Mouse (Mus musculus) neural tube, embryonic 11.5 days (tissue): Measurements from ENCODE around the gene Hsd11b2. TPM values are rescaled to one million over a fixed set of nuclear protein-coding genes. Genes with fewer than 3 reads are reported as not detected.

Experiments
- ATAC-seq: fragments of 200-750 bp; cut with Nextera tagmentation; 2 replicates; pipeline ENCODE4 v1.8.0; 2017; ENCODE audit warnings: moderate number of reproducible peaks, mild to moderate bottlenecking, moderate TSS enrichment, moderate library complexity; ENCODE audit not compliant: insufficient read depth, low FRiP score, low TSS enrichment
- DNase-seq: peaks from one replicate; pipeline ENCODE4 v3.0.0-alpha.2; 2015; ENCODE audit warnings: low spot score
- H3K27ac ChIP-seq: fragments of 300-500 bp; sonication (generic); 2 replicates; pipeline ENCODE4 v1.5.1; 2014; ENCODE audit warnings: low read depth, mild to moderate bottlenecking, low read length
- H3K27me3 ChIP-seq: fragments of 300-500 bp; sonication (generic); 2 replicates; pipeline ENCODE4 v1.6.1; 2014; ENCODE audit warnings: mild to moderate bottlenecking, low read length, mixed read lengths; ENCODE audit not compliant: control insufficient read depth, insufficient read depth
- H3K36me3 ChIP-seq: fragments of 300-500 bp; sonication (generic); 2 replicates; pipeline ENCODE4 v1.6.1; 2014; ENCODE audit warnings: mild to moderate bottlenecking, low read length, moderate library complexity, mixed read lengths; ENCODE audit not compliant: control insufficient read depth, insufficient read depth
- H3K4me1 ChIP-seq: fragments of 300-500 bp; sonication (generic); 2 replicates; pipeline ENCODE4 v1.6.1; 2014; ENCODE audit warnings: low read length, mixed read lengths; ENCODE audit not compliant: control insufficient read depth, insufficient read depth
- H3K4me2 ChIP-seq: fragments of 300-500 bp; sonication (generic); 2 replicates; pipeline ENCODE4 v1.6.1; 2014; ENCODE audit warnings: low read depth, mild to moderate bottlenecking, moderate library complexity
- H3K4me3 ChIP-seq: fragments of 300-500 bp; sonication (generic); 2 replicates; pipeline ENCODE4 v1.5.1; 2014; ENCODE audit warnings: low read depth, low read length
- H3K9ac ChIP-seq: fragments of 300-500 bp; sonication (generic); 2 replicates; pipeline ENCODE4 v1.6.1; 2014; ENCODE audit warnings: mild to moderate bottlenecking, low read length
- H3K9me3 ChIP-seq: fragments of 300-500 bp; sonication (generic); 2 replicates; pipeline ENCODE4 v1.6.1; 2016; ENCODE audit warnings: low read length; ENCODE audit not compliant: control insufficient read depth
- WGBS: fragments of 180-500 bp; shearing (Covaris S2); extraction: QIAGEN DNeasy Blood & Tissue Kit; methylation state at CpG from one replicate; pipeline ENCODE4 v1.1.7; 2014; 5-methylcytosine and 5-hydroxymethylcytosine counted together
- polyA plus RNA-seq: library from polyadenylated mRNA; unstranded; fragments of >200 nt; fragmentation: Nextera tagmentation; extraction: Ambion mirVana; gene quantifications from 2 replicates; pipeline ENCODE4 v1.2.1, GENCODE M21; 2014

Gene Hsd11b2
- polyA plus RNA-seq, 1 experiment from 2014 or later: 22.5 TPM

DNA sequence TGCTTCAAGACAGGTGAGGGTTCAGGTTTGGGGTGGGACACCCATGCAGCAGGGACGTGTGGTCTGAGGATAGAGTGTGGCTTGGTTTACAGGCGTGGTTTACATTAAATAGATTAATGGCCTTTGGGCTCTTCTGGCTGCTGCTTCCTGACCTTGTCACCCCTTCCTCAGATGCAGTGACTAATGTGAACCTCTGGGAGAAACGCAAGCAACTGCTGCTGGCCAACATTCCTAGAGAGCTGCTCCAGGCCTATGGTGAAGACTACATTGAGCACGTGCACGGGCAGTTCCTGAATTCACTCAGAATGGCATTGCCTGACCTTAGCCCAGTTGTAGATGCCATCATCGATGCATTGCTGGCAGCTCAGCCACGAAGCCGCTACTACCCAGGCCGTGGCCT is 4.3 kb downstream of the Hsd11b2 start:
- Histone ChIP-seq H3K9me3 (no peaks in the 10 kb centered on the region), H3K4me1 (peaks cover 32% of the 10 kb centered on the region), H3K9ac (no peak overlapping the region), H3K4me3 (no peak overlapping the region), H3K27ac (0 out of 2 replicates have a peak overlapping the region, but pooled peaks have one; percentile 14), H3K27me3 (no peaks in the 10 kb centered on the region), H3K4me2 (no peak overlapping the region), H3K36me3 (peaks cover 4% of the 10 kb centered on the region; the same call in 1 of the 2 replicates)
- WGBS: 66% methylated on average over 9 of the region's 9 CpGs
- DNase-seq (no peak), ATAC-seq (no peak)

DNA sequence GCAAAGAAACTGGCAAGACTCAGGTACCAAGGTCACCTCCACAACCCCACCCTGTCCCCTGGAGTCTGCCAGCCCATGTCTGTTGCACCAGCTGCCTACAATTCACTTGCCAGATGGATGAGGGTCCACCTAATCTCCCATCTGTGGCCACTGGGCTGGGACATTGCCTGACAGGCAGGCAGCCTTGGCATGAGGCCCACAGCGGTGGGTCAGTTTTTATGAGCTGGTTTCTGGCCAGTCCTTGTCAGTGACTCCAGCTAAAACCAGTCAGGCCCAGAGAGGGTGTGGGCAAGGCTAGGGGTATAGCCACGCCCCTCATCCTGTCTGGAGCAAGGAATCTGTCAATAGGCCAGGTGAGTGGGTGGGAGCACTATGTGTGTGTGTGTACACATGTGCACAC is 8.6 kb downstream of the Hsd11b2 start:
- ATAC-seq: no peak
- H3K36me3 ChIP-seq: peaks cover 4% of the 10 kb centered on the region; the same call in 1 of the 2 replicates
- no peaks in the 10 kb centered on the region for H3K9me3 ChIP-seq

DNA sequence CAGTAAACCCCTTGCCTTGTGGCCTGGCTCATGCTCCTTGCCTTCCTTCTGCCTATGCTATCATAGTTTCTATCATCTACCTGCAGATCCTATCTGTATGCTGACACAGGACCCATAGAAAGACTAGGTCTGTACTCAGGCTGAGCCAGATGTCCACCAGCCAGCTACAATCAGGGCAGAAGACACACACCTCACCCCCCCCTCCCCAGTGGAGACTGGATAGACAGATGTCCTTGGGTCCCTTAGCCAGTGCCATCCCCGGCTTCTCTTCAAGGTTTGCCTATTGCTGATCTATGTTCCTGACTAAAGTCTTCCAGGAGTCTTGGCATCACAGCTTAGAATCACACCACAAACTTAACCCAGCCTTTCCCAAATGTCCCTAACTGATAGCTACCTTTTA is 9.7 kb downstream of the Hsd11b2 start:
- H3K4me3 ChIP-seq: no peak overlapping the region
- H3K4me1 ChIP-seq: no peaks in the 10 kb centered on the region
- DNase-seq (no peak), ATAC-seq (no peak)
- no peaks in the 10 kb centered on the region for H3K9me3 ChIP-seq
- H3K27me3 ChIP-seq: no peaks in the 10 kb centered on the region
- H3K36me3 ChIP-seq: no peaks in the 10 kb centered on the region
- H3K27ac ChIP-seq: no peak overlapping the region
- 86% methylated on average over 1 of the region's 1 CpGs for WGBS
- H3K4me2 ChIP-seq: no peak overlapping the region
- H3K9ac ChIP-seq: no peak overlapping the region

More for the DNA sequence above, 8.6 kb downstream of the Hsd11b2 start:
- Histone ChIP-seq H3K27me3 (no peaks in the 10 kb centered on the region), H3K9ac (no peak overlapping the region), H3K4me3 (no peak overlapping the region), H3K4me2 (no peak overlapping the region), H3K27ac (no peak overlapping the region), H3K4me1 (no peaks in the 10 kb centered on the region)
- no peak for DNase-seq
- WGBS: 94% methylated on average over 2 of the region's 2 CpGs

DNA sequence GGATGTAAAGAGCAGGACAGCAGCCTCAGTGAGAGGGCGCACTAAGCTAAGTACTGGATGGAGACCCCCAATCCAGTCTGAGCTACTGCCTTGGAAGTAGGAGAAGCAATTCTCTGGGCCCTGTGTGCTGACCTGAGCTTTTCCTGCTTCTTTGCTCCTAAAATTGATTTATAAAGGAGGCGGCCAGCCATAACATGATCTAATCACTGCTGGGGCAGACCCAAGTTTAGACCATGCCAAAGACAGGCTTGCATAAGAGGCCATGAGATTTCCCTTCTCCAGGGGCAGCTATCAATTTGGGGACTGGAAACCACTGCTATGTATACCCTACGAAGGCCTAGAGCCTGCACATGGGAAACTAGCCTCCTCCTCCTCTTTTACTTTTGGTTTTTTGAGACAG is 10.7 kb downstream of the Hsd11b2 start:
- no peaks in the 10 kb centered on the region for H3K9me3 ChIP-seq
- no peak for ATAC-seq
- WGBS: 95% methylated on average over 3 of the region's 3 CpGs
- no peak overlapping the region for H3K9ac ChIP-seq
- no peaks in the 10 kb centered on the region for H3K36me3 ChIP-seq
- peaks cover 5% of the 10 kb centered on the region; the same call in 1 of the 2 replicates for H3K4me1 ChIP-seq
- no peaks in the 10 kb centered on the region for H3K27me3 ChIP-seq
- H3K27ac ChIP-seq: no peak overlapping the region
- no peak overlapping the region for H3K4me3 ChIP-seq
- DNase-seq: no peak
- no peak overlapping the region for H3K4me2 ChIP-seq

DNA sequence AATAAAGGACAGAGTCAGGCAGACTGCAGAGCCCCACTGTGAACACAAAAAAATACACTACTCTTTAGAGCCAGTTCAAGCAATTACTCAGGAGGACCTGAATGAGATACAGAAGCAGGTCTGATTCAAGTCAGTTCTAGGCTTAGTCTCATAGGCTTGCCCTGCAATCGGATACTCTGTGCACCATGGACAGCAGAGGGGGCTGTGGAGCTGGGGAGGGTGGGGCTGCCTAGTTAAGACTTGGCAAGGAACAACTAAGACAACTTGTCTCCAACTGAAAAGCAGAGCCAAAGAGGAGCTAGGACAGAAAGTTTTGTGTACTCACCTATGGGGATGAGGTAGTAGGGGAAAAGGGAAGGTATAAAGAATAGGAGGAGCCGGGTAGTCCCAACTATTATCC is 13.2 kb downstream of the Hsd11b2 start:
- H3K36me3 ChIP-seq: no peaks in the 10 kb centered on the region
- H3K4me2 ChIP-seq: no peak overlapping the region
- no peaks in the 10 kb centered on the region for H3K9me3 ChIP-seq
- peaks cover 5% of the 10 kb centered on the region; the same call in 1 of the 2 replicates for H3K4me1 ChIP-seq
- ATAC-seq: no peak
- 56% methylated on average over 2 of the region's 2 CpGs for WGBS
- H3K4me3 ChIP-seq: no peak overlapping the region
- H3K9ac ChIP-seq: no peak overlapping the region
- DNase-seq: peak; percentile 33
- H3K27me3 ChIP-seq: no peaks in the 10 kb centered on the region
- H3K27ac ChIP-seq: no peak overlapping the region

DNA sequence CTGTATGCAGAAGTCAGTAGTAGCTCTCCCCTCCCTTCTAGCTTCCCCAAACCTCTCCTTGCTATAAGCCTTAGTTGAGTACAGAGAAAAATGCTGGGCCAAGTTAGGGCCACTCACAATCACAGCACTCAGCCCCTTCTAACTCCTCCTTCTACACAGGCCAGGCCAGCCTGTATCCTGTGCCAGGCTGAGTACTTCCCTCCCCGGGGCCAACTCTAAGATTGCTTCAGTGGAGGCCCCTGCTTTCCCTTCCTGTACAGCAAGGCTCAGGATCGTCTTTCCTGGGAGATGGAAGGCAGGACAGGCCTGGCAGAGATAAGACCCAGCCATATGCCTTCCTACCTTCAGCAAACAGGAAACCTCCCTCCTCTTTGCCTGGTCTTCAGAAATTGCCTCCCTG is 14.9 kb downstream of the Hsd11b2 start:
- H3K4me1 ChIP-seq: peaks cover 5% of the 10 kb centered on the region; the same call in 1 of the 2 replicates
- WGBS: 30% methylated on average over 2 of the region's 2 CpGs
- no peaks in the 10 kb centered on the region for H3K36me3 ChIP-seq
- no peak overlapping the region for H3K4me2 ChIP-seq
- no peaks in the 10 kb centered on the region for H3K9me3 ChIP-seq
- no peaks in the 10 kb centered on the region for H3K27me3 ChIP-seq
- no peak overlapping the region for H3K27ac ChIP-seq
- no peak overlapping the region for H3K4me3 ChIP-seq
- DNase-seq: no peak
- no peak for ATAC-seq
- no peak overlapping the region for H3K9ac ChIP-seq

DNA sequence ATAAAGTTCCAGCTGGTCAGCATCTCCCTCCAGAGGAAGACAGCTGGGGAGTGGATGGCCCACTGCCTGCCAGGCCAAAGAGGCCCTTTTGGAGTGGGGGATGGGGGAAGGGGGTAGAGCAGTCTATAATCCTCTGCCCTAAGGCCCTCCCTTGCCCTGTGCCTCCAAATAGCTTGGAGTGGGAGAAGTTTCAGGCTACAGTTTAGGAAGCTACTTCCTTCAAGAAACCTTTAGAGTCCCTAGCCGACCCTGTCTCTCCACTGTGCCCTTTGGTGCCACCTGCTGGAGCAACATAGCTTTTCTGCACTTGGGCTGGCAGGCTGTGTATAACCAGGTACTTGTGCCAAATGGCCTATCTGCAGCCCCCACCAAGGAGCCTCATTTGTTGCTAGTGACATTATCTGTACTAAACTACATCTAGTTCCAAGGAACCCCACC is 15.4 kb downstream of the Hsd11b2 start:
- peaks cover 5% of the 10 kb centered on the region; the same call in 1 of the 2 replicates for H3K4me1 ChIP-seq
- no peak for ATAC-seq
- H3K9me3 ChIP-seq: no peaks in the 10 kb centered on the region
- no peaks in the 10 kb centered on the region for H3K27me3 ChIP-seq
- no peaks in the 10 kb centered on the region for H3K36me3 ChIP-seq
- no peak overlapping the region for H3K9ac ChIP-seq
- peak; percentile 84 for DNase-seq
- 0% methylated on average over 1 of the region's 1 CpGs for WGBS
- H3K4me3 ChIP-seq: no peak overlapping the region
- H3K4me2 ChIP-seq: no peak overlapping the region
- H3K27ac ChIP-seq: no peak overlapping the region

DNA sequence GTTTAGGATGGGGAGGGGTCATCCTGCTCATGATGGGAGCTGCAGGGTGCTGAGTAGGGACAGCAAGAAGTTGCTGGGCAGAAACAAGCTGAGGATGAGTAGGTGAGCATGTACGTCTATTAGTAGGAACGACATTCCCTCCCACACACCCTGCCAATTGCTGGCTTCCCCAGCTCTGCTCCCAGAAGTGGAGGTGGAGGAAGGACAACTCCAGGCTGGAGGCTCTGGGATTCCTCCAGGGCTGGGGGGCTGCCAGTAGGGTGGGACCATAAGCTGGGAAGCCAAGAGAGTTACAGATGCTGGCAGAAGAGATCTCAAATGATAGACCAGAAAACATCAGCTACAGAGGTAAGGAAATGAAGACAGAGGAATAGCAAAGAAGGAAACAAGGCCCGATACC is 18.0 kb downstream of the Hsd11b2 start:
- H3K4me2 ChIP-seq: no peak overlapping the region
- ATAC-seq (no peak), DNase-seq (no peak)
- H3K36me3 ChIP-seq: peaks cover 2% of the 10 kb centered on the region; the same call in 1 of the 2 replicates
- H3K27me3 ChIP-seq: no peaks in the 10 kb centered on the region
- peaks cover 5% of the 10 kb centered on the region; the same call in 1 of the 2 replicates for H3K4me1 ChIP-seq
- no peak overlapping the region for H3K27ac ChIP-seq
- 94% methylated on average over 3 of the region's 3 CpGs for WGBS
- H3K9ac ChIP-seq: no peak overlapping the region
- H3K4me3 ChIP-seq: no peak overlapping the region
- no peaks in the 10 kb centered on the region for H3K9me3 ChIP-seq

DNA sequence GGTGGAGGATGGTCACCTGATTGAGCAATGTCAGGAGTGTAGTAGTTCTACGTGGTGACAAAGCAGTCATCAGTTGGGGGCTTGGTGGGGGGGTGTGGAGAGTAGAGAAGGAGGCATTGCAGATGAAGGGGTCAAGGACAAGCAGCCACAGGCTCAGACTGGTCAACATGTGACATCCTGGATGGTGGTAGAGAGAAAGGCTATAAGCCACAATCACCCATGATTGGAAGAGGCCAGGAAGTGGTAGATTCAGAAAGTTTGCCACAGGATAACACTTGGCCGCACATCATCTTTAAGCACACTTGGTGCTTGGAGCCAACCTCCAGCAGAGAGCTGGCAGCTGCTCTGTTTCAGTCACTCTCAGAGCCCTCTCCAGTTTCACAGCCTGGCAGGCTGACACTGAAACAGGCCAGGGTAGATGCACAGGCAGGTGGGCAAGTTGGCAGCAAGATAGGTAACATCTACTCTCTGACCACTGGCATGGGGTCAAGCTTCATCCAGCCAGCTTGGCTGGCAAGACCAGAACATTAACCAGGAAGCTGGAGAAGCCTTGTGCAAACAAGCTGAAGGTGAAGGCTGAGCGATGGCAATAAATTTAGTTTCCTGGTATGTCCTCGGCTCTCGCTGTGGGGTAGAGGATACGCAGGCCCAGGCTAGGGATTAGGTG is 18.6 kb downstream of the Hsd11b2 start:
- no peak overlapping the region for H3K9ac ChIP-seq
- 94% methylated on average over 6 of the region's 6 CpGs for WGBS
- peaks cover 5% of the 10 kb centered on the region; the same call in 1 of the 2 replicates for H3K4me1 ChIP-seq
- ATAC-seq (no peak), DNase-seq (no peak)
- no peak overlapping the region for H3K4me3 ChIP-seq
- no peak overlapping the region for H3K27ac ChIP-seq
- no peaks in the 10 kb centered on the region for H3K27me3 ChIP-seq
- no peaks in the 10 kb centered on the region for H3K9me3 ChIP-seq
- peaks cover 4% of the 10 kb centered on the region; the same call in 1 of the 2 replicates for H3K36me3 ChIP-seq
- no peak overlapping the region for H3K4me2 ChIP-seq
